Mouse (Mus musculus) left cerebral cortex, postnatal 14 days (tissue): ENCODE measurements at regions not wholly inside any gene's neighbourhood (a gene's known extent, or its start where the extent isn't known, plus 50 kb on each side); places are given as distances from the start of the nearest gene placed in this dataset.

Experiments used
- DNase-seq, 2 experiments: peaks; one replicate each; pipeline ENCODE4 v3.0.0; 2021 to 2022; ENCODE audit warnings: low spot score in 2 of 2, mixed read lengths in 1 of 2
- intact Hi-C: fragments of 180-260 bp; cut with DNase I; formaldehyde crosslinking; loops from one replicate; pipeline ENCODE4 v1.15.1; 2025

- peak; percentile 9 to 58 for DNase-seq
- intact Hi-C loops = loop anchor here (2.0 kb wide), 1 partner anchor 236 kb away; no protein-coding TSS in a partner anchor
Observed at GRCm38 (mm10) chr10:102735207-102735606, 223.2 kb downstream of the Rassf9 start.

- intact Hi-C loops = no loop called here
- no peak for DNase-seq
Observed at GRCm38 (mm10) chr10:102732420-102732819, 220.4 kb downstream of the Rassf9 start.

GRCm38 (mm10) chr10:102712263-102712662, 200.2 kb downstream of the Rassf9 start:
- intact Hi-C loops = no loop called here
- no peak for DNase-seq

GRCm38 (mm10) chr10:102705848-102706247, 193.8 kb downstream of the Rassf9 start:
- no peak for DNase-seq
- intact Hi-C loops = no loop called here

- intact Hi-C loops = no loop called here
- no peak for DNase-seq
Observed at GRCm38 (mm10) chr10:102694810-102695209, 182.8 kb downstream of the Rassf9 start.

GRCm38 (mm10) chr10:102689966-102690365, 177.9 kb downstream of the Rassf9 start:
- no peak for DNase-seq
- intact Hi-C loops = no loop called here

- intact Hi-C loops = no loop called here
- DNase-seq = no peak
Observed at GRCm38 (mm10) chr10:102686667-102687397, 174.8 kb downstream of the Rassf9 start.

- intact Hi-C loops = no loop called here
- DNase-seq = no peak
Observed at GRCm38 (mm10) chr10:102685833-102686434, 173.9 kb downstream of the Rassf9 start.

- intact Hi-C loops = no loop called here
- no peak for DNase-seq
Observed at GRCm38 (mm10) chr10:102667359-102667758, 155.3 kb downstream of the Rassf9 start.

GRCm38 (mm10) chr10:102659683-102660082, 147.7 kb downstream of the Rassf9 start:
- intact Hi-C loops = no loop called here
- DNase-seq = no peak

GRCm38 (mm10) chr10:102636507-102636906, 124.5 kb downstream of the Rassf9 start:
- intact Hi-C loops = no loop called here

GRCm38 (mm10) chr10:102633438-102633837, 121.4 kb downstream of the Rassf9 start:
- intact Hi-C loops = no loop called here
- no peak for DNase-seq

More at GRCm38 (mm10) chr10:102636507-102636906, 124.5 kb downstream of the Rassf9 start:
- no peak for DNase-seq

GRCm38 (mm10) chr10:102628609-102629008, 116.6 kb downstream of the Rassf9 start:
- DNase-seq = no peak
- intact Hi-C loops = no loop called here

- DNase-seq = no peak
- intact Hi-C loops = no loop called here
Observed at GRCm38 (mm10) chr10:102623895-102624294, 111.9 kb downstream of the Rassf9 start.

- DNase-seq = peak in 1 of 2 experiments; percentile 23
- intact Hi-C loops = no loop called here
Observed at GRCm38 (mm10) chr10:102622583-102623008, 110.6 kb downstream of the Rassf9 start.

- no peak for DNase-seq
- intact Hi-C loops = no loop called here
Observed at GRCm38 (mm10) chr10:102618711-102619110, 106.7 kb downstream of the Rassf9 start.

- intact Hi-C loops = no loop called here
- DNase-seq = no peak
Observed at GRCm38 (mm10) chr10:102615962-102616595, 104.1 kb downstream of the Rassf9 start.
